Mouse (Mus musculus) embryonic fibroblast, embryonic 13.5 days (primary cell): ENCODE results near the gene Baz2a.

Experiments used
- CTCF ChIP-seq: IDR thresholded peaks from 2 replicates; pipeline ENCODE4 v1.5.1; 2011; ENCODE audit warnings: mild to moderate bottlenecking, control low read depth, low read length, moderate library complexity, borderline replicate concordance; ENCODE audit not compliant: insufficient read depth
- POLR2A ChIP-seq: IDR thresholded peaks from 2 replicates; pipeline ENCODE4 v1.6.1; 2011; ENCODE audit warnings: low read depth, mild to moderate bottlenecking, control low read depth, low read length, moderate library complexity

GRCm38 (mm10) chr10:128050355-128050754 lies 41.0 kb upstream of the Baz2a start:
- TF ChIP-seq CTCF (no peak), POLR2A (no peak)
